Mouse (Mus musculus): ENCODE data around the gene Olfr160. TPM values are rescaled to one million over a fixed set of nuclear protein-coding genes. Genes with fewer than 3 reads are reported as not detected.

The Olfr160 gene
- not detected in 2 replicates for polyA plus RNA-seq (2015; fragmentation: Nextera tagmentation; extraction: Ambion mirVana)

GRCm38 (mm10) chr9:37716150-37716549 is at the start of gene Olfr160:
Gene Olfr160 (minus strand): TSS chr9:37716250.

GRCm38 (mm10) chr9:37744806-37745205 is 28.8 kb upstream of the Olfr160 start, which contains the start of gene Olfr874:
Gene Olfr874 (plus strand): TSS chr9:37745106.

GRCm38 (mm10) chr9:37669115-37669514 is 46.9 kb downstream of the Olfr160 start, which contains the start of gene Panx3:
Gene Panx3 (minus strand): TSS chr9:37669235.

Other genes with a start within 250 kb of the Olfr160 start
- 6.5 and 7.9 TPM in 2 replicates for gene Msantd2, start 226.9 kb downstream of the Olfr160 start, polyA plus RNA-seq (2015; fragmentation: Nextera tagmentation; extraction: Ambion mirVana)
- gene Esam, start 188.2 kb downstream of the Olfr160 start, polyA plus RNA-seq (2015; fragmentation: Nextera tagmentation; extraction: Ambion mirVana): 51.3 and 58.9 TPM in 2 replicates
- gene Vsig2, start 177.0 kb downstream of the Olfr160 start, polyA plus RNA-seq (2015; fragmentation: Nextera tagmentation; extraction: Ambion mirVana): 1.3 and 2.1 TPM in 2 replicates
- gene Nrgn, start 163.3 kb downstream of the Olfr160 start, polyA plus RNA-seq (2015; fragmentation: Nextera tagmentation; extraction: Ambion mirVana): 1.1 and 1.5 TPM in 2 replicates
- 4.0 and 5.3 TPM in 2 replicates for gene Siae, start 160.6 kb downstream of the Olfr160 start, polyA plus RNA-seq (2015; fragmentation: Nextera tagmentation; extraction: Ambion mirVana)
- gene Spa17, start 102.5 kb downstream of the Olfr160 start, polyA plus RNA-seq (2015; fragmentation: Nextera tagmentation; extraction: Ambion mirVana): 7.2 and 7.3 TPM in 2 replicates
- 89.1 and 99.7 TPM in 2 replicates for gene Tbrg1, start 58.9 kb downstream of the Olfr160 start, polyA plus RNA-seq (2015; fragmentation: Nextera tagmentation; extraction: Ambion mirVana)
- gene Panx3, start 47.0 kb downstream of the Olfr160 start, polyA plus RNA-seq (2015; fragmentation: Nextera tagmentation; extraction: Ambion mirVana): 0.58 TPM in 1 of 2 replicates, not detected in the other
- not detected in 2 replicates for gene Olfr874, start 28.9 kb upstream of the Olfr160 start, polyA plus RNA-seq (2015; fragmentation: Nextera tagmentation; extraction: Ambion mirVana)
- not detected in 2 replicates for gene Olfr875, start 55.6 kb upstream of the Olfr160 start, polyA plus RNA-seq (2015; fragmentation: Nextera tagmentation; extraction: Ambion mirVana)
- not detected in 2 replicates for gene Olfr876, start 86.8 kb upstream of the Olfr160 start, polyA plus RNA-seq (2015; fragmentation: Nextera tagmentation; extraction: Ambion mirVana)
- gene Olfr877, start 138.0 kb upstream of the Olfr160 start, polyA plus RNA-seq (2015; fragmentation: Nextera tagmentation; extraction: Ambion mirVana): not detected in 2 replicates
- gene Olfr145, start 180.5 kb upstream of the Olfr160 start, polyA plus RNA-seq (2015; fragmentation: Nextera tagmentation; extraction: Ambion mirVana): not detected in 2 replicates
- not detected in 2 replicates for gene Olfr878, start 201.6 kb upstream of the Olfr160 start, polyA plus RNA-seq (2015; fragmentation: Nextera tagmentation; extraction: Ambion mirVana)

Measured in skeletal muscle tissue, postnatal 0 days (tissue).